Mouse (Mus musculus): ENCODE results near the gene Nsfl1c.

GRCm38 (mm10) chr2:151546571-151546970 lies 52.6 kb downstream of the Nsfl1c start:
- no peak for TF ChIP-seq CTCF (IDR thresholded peaks at IDR 0.05; ENCODE audit: low read depth, low read length)
- TF ChIP-seq POLR2A (IDR thresholded peaks at IDR 0.05; ENCODE audit: borderline replicate concordance, low read depth, low read length) = no peak

All from bone marrow macrophage, adult 2 months (primary cell).